Mouse (Mus musculus) heart, adult 18-20 months (tissue): ENCODE measurements at regions not wholly inside any gene's neighbourhood (a gene's known extent, or its start where the extent isn't known, plus 50 kb on each side); places are given as distances from the start of the nearest gene placed in this dataset.

ENCODE experiments used
- DNase-seq, 2 experiments: peaks; one replicate each; pipeline ENCODE4 v3.0.0; 2021 to 2022; ENCODE audit warnings: mixed read lengths in 1 of 2

GRCm38 (mm10) chr1:122273579-122273978 is 705.8 kb upstream of the Ddx18 start:
- no peak for DNase-seq

DNA sequence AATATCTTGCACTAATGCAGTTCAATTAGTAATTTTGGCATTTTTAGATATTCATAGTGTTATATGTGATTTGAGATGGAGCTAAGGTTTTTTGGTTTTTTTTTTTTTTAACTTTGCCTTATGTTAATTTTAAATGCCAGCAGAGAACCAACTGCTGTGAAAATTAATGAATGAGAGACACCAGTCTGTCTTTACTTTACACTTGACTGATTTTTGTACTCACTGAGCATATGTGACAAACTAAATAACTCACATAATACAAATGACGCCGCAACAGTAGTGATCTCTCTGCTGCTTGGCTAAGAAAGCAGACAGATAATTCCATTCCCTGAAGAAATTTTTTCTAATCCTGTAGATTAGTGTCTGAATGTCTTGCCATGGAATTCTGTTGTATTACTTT is 675.2 kb upstream of the Ddx18 start:
- DNase-seq: no peak

- no peak for DNase-seq
Observed at GRCm38 (mm10) chr1:122241511-122241910, 673.7 kb upstream of the Ddx18 start.

DNA sequence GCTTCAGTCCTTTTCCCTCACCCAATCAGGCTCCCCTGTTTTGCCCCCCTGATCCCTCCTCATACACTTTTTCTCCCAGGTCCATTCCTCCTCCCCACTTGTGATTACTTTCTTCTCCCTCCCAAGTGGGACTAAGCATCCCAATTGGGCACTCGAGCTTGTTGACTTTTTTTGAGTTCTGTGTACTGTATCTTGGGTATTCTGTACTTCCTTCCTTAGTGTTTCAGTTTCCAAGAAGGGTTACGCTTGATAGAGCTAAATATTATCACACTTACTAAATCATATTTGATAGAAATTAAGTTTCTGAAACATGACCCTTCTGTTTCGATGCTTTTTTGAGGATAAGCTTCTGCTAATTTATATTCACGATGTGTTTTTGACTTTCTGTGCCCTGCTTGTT is 662.7 kb upstream of the Ddx18 start:
- no peak for DNase-seq

DNA sequence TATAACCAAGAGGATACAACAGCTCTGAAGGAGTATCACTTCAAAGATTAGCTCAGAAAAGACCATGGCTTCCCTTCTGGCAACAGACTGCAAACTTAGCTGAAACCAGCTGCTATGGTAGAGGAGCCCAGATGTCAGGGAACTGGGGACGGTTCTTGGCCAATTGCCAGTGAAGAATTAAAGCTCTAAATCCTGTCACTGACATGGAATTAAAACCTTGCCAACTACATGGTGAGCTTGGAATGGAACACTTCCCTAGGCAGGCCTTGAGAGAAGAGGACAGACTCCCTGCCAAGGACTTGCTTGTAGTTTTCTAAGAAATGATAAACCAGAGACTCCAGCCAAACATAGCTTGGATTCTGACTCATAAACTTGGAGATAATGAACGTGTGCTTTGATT is 644.7 kb upstream of the Ddx18 start:
- DNase-seq: peak in 1 of 2 experiments; percentile 1

- no peak for DNase-seq
Observed at GRCm38 (mm10) chr1:122208619-122209018, 640.8 kb upstream of the Ddx18 start.

DNA sequence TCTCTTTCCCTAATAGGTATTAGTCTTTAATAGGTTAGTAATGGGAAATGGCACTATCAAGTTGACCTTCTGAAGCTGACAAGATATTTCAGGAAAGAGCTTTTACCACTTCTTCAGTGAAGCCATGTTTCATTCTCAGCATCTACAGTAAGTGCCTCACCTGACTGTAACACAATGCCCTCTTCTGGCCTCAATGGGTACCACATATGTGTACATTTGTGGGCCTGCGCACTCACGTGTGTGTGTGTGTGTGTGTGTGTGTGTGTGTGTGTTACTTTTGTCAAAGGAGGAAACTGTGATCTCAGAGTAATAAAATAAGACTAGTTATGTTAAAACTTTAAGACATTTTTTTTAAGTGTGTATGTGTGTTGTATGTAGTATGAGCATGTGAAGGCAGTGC is 601.8 kb upstream of the Ddx18 start:
- DNase-seq: no peak

- no peak for DNase-seq
Observed at GRCm38 (mm10) chr1:122161798-122162197, 594.0 kb upstream of the Ddx18 start.

DNA sequence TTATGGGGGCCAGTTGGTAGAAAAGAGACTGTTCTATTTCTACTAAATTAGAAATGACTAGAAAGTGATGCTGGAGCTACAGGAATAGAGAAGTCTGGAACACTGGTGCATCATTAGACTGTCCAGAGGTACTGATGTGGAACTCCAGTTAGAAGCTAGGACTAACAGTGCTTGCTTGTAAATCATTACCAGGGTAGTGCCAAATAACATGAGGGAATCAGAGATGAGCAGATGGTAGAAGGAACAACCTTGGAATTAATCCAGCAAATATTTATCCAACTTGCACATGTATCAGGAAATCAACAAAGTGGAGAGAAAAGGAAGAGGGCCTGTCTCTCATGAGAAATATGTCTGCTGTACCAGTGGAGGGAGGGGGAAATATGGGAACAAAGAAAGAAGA is 573.6 kb upstream of the Ddx18 start:
- DNase-seq: no peak

DNA sequence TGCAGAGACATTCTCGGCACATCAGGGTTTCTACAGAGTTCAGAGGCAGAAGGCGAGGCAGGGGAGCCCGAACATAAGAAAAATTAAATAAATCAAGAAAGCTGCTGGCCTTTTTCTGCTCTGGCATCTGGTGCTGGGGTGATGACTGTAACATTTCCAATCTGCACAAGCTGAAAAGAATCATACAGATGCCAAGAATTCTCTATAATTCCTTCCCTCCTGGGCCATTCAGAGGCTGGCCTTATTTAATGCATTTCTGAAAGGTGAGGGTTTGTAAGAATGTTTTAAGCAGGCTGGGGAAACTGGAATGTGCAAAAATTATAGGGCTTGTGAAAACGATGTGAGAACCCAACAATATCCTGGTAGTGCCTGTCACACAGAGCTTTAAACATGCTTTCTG is 556.2 kb upstream of the Ddx18 start:
- DNase-seq: no peak

- no peak for DNase-seq
Observed at GRCm38 (mm10) chr1:122095726-122096125, 527.9 kb upstream of the Ddx18 start.

DNA sequence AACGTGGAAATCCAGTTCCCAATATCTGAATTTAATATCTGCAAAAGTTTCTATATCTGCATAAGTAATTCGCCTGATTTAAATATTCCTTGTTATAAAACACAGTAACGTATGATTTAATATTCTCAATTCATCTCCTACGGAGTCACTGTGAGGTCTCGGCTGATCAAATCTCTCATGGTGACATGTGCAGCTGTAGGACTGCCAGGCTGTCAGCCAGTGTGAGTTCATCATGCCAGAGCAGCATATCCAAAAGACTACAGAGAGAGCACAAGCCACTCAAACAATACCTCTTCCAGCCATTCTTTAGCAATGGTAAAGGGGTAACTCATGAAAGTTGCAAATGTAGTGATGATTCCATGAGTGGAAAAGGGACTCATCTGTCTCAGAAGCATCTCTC is 514.7 kb upstream of the Ddx18 start:
- no peak for DNase-seq

GRCm38 (mm10) chr1:122076085-122076484 is 508.3 kb upstream of the Ddx18 start:
- DNase-seq: no peak

- DNase-seq: no peak
Observed at GRCm38 (mm10) chr1:122055146-122055545, 487.4 kb upstream of the Ddx18 start.

- no peak for DNase-seq
Observed at GRCm38 (mm10) chr1:122048112-122048725, 480.4 kb upstream of the Ddx18 start.

DNA sequence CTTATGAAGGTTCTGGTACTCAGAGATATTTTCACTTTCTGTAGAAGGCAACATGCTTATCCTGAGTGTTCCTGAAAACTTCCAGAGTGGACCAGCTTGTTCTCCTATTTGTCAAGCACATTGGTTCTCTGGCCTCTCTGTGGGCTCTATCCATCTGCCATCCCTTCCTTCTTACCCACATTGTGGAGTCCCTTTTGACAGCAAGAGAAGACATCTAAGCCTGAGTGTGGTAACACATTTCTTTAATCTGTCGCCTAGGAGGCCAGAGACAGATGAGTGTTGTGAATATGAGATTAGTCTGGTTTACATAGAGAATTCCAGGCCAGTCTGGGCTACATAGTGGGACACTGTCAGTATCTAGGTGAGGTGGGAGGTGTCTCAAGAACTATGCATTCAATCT is 476.1 kb upstream of the Ddx18 start:
- DNase-seq: no peak

DNA sequence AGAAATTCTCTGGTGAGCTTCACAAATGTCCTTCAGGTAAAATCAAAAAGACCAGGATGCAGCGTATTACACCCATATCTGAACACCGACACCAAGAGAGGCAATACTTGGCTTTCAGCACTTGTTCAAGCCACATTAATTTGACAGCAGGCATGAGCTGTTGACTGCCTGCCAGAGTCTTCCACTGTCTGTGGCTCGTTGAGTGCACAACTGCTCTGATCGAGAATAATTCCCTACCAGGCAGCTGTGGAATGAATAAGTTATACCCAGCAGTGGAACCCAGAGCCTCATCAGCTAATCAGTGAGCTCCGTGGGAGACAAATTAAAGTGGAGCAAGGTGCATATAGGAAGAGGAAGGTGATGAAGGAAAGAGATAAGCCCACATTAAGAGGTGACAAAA is 475.3 kb upstream of the Ddx18 start:
- no peak for DNase-seq

DNA sequence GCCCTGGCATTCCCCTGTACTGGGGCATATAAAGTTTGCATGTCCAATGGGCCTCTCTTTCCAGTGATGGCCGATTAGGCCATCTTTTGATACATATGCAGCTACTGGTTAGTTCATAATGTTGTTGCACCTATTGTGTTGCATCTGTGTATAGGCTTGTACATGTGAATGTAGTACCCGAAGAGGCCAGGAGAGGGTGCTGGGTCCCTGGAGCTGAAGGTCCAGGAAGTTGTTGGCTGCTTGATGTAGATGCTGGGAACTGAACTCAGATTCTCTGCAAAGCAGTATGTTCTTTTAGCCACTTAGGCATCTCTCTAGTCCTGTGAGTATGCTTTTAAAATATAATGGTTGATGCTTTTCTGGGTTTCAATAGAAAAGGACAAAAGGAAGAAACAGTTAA is 440.0 kb upstream of the Ddx18 start:
- no peak for DNase-seq

GRCm38 (mm10) chr1:121996461-121996860 is 428.7 kb upstream of the Ddx18 start:
- DNase-seq: no peak

DNA sequence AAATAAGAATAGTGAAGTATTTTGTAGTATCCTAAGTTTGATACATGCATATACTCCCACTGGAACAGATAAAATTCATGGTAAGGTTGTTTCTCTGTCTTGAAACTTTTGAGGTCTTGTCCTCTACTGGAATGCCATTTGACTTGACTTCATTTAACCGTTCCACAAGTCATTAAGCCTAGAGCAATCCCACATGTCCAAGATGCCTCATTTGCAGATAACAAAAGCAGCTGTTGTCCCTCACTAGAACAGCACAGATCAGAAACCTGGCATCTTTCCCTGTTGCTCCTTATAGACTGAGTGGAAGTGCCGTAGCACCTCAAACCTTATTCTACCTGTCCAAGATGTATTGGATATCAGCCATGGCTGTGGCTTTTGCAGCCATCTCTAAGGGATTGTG is 422.9 kb upstream of the Ddx18 start:
- no peak for DNase-seq

GRCm38 (mm10) chr1:121958942-121959341 is 391.2 kb upstream of the Ddx18 start:
- DNase-seq: no peak

GRCm38 (mm10) chr1:121935911-121936310 is 368.1 kb upstream of the Ddx18 start:
- DNase-seq: no peak
